In genomic region chr11:88251972-88252766, GRCm38 (mm10) we compare ENCODE assay signal across 1 mouse cellular context.
TF ChIP-seq lines count a peak whose summit lies in the region.

No protein-coding gene starts in this region.

TF ChIP-seq in CH12.LX, 34 proteins besides CTCF, POLR2A, EP300 and RAD21 (continued from another document):
- no peak for TF ChIP-seq POLR2AphosphoS2 (IDR thresholded peaks at IDR 0.05; ENCODE audit: low read depth, low read length)
- TF ChIP-seq MAZ (IDR thresholded peaks at IDR 0.05; ENCODE audit: low read depth, low read length) = peak; percentile 59
- TF ChIP-seq SMC3 (IDR thresholded peaks at IDR 0.05; ENCODE audit: low read depth, low read length) = peak; percentile 97
- no peak for TF ChIP-seq USF2 (conservative IDR thresholded peaks at IDR 0.05; ENCODE audit: low read depth, low read length)
- no peak for TF ChIP-seq SIN3A (IDR thresholded peaks at IDR 0.05; ENCODE audit: low read length)
- TF ChIP-seq MXI1 (IDR thresholded peaks at IDR 0.05; ENCODE audit: low read depth, low read length) = no peak
- no peak for TF ChIP-seq TBP (conservative IDR thresholded peaks at IDR 0.05; ENCODE audit: low read depth, low read length)
- peak; percentile 32; the same call in 1 of the 2 replicates for TF ChIP-seq NELFE (IDR thresholded peaks at IDR 0.05; ENCODE audit: low read depth, low read length)
- no peak for TF ChIP-seq GABPA (IDR thresholded peaks at IDR 0.05; ENCODE audit: insufficient replicate concordance, low read depth, low read length)
- no peak for TF ChIP-seq MYC (IDR thresholded peaks at IDR 0.05; ENCODE audit: low read depth, low read length)
- 0 out of 2 replicates have a peak, but pooled peaks have one; percentile 32 for TF ChIP-seq NRF1 (IDR thresholded peaks at IDR 0.05; ENCODE audit: low read depth, low read length)
- no peak for TF ChIP-seq JUN (IDR thresholded peaks at IDR 0.05; ENCODE audit: insufficient read depth, low read depth, low read length)
- no peak for TF ChIP-seq E2F4 (IDR thresholded peaks at IDR 0.05; ENCODE audit: insufficient replicate concordance, low read depth, low read length)
- no peak for TF ChIP-seq CHD2 (IDR thresholded peaks at IDR 0.05; ENCODE audit: low read length)
- peak; percentile 29; the same call in 1 of the 2 replicates for TF ChIP-seq MEF2A (IDR thresholded peaks at IDR 0.05; ENCODE audit: borderline replicate concordance, low read depth, low read length)
- TF ChIP-seq ZC3H11A (IDR thresholded peaks at IDR 0.05; ENCODE audit: low read depth, low read length) = peak; percentile 92
- no peak for TF ChIP-seq ETS1 (conservative IDR thresholded peaks at IDR 0.05; ENCODE audit: low read depth, low read length)
- no peak for TF ChIP-seq RCOR1 (conservative IDR thresholded peaks at IDR 0.05; ENCODE audit: low read depth, low read length)
- TF ChIP-seq ZMIZ1 (IDR thresholded peaks at IDR 0.05; ENCODE audit: low read depth, low read length) = no peak
- TF ChIP-seq ZKSCAN1 (IDR thresholded peaks at IDR 0.05; ENCODE audit: borderline replicate concordance, low read depth, low read length) = no peak
